Mouse (Mus musculus) stomach, embryonic 16.5 days (tissue): ENCODE results near the gene Flnc. TPM values are rescaled to one million over a fixed set of nuclear protein-coding genes. Genes with fewer than 3 reads are reported as not detected.

Source experiments
- ATAC-seq: fragments of 200-750 bp; cut with Nextera tagmentation; 2 replicates; pipeline ENCODE4 v1.8.0; 2017; ENCODE audit warnings: moderate number of reproducible peaks, moderate TSS enrichment; ENCODE audit not compliant: insufficient read depth, low FRiP score
- H3K27ac ChIP-seq: fragments of 300-500 bp; sonication (generic); 2 replicates; pipeline ENCODE4 v1.5.1; 2014; ENCODE audit warnings: low read length
- H3K27me3 ChIP-seq: fragments of 300-500 bp; sonication (generic); 2 replicates; pipeline ENCODE4 v1.6.1; 2014; ENCODE audit warnings: low read length, control low read depth, mixed read lengths; ENCODE audit not compliant: control insufficient read depth, insufficient read depth
- H3K36me3 ChIP-seq: fragments of 300-500 bp; sonication (generic); 2 replicates; pipeline ENCODE4 v1.6.1; 2014; ENCODE audit warnings: low read length; ENCODE audit not compliant: control insufficient read depth, insufficient read depth
- H3K4me1 ChIP-seq: fragments of 300-500 bp; sonication (generic); 2 replicates; pipeline ENCODE4 v1.6.1; 2014; ENCODE audit warnings: low read length, control low read depth, mixed read lengths; ENCODE audit not compliant: control insufficient read depth, insufficient read depth
- H3K4me2 ChIP-seq: fragments of 300-500 bp; sonication (generic); 2 replicates; pipeline ENCODE4 v1.6.1; 2014; ENCODE audit warnings: low read depth, low read length, mixed read lengths
- H3K4me3 ChIP-seq: fragments of 300-500 bp; sonication (generic); replicated peaks from 2 replicates; pipeline ENCODE4 v1.5.1; 2014; ENCODE audit warnings: mild to moderate bottlenecking, low read length
- H3K9ac ChIP-seq: fragments of 300-500 bp; sonication (generic); 2 replicates; pipeline ENCODE4 v1.6.1; 2014; ENCODE audit warnings: low read length
- H3K9me3 ChIP-seq: fragments of 300-500 bp; sonication (generic); replicated peaks from 2 replicates; pipeline ENCODE4 v1.6.1; 2016; ENCODE audit warnings: low read length, control low read depth; ENCODE audit not compliant: control insufficient read depth
- WGBS: fragments of 180-500 bp; shearing (Covaris S2); extraction: QIAGEN DNeasy Blood & Tissue Kit; methylation state at CpG from one replicate; pipeline ENCODE4 v1.1.7; 2014; 5-methylcytosine and 5-hydroxymethylcytosine counted together
- polyA plus RNA-seq: library from polyadenylated mRNA; unstranded; fragments of >200 nt; fragmentation: Nextera tagmentation; extraction: Ambion mirVana; gene quantifications from 2 replicates; pipeline ENCODE4 v1.2.1, GENCODE M21; 2015

Flnc gene
- polyA plus RNA-seq, 1 experiment from 2014 or later = 21.8 TPM

DNA sequence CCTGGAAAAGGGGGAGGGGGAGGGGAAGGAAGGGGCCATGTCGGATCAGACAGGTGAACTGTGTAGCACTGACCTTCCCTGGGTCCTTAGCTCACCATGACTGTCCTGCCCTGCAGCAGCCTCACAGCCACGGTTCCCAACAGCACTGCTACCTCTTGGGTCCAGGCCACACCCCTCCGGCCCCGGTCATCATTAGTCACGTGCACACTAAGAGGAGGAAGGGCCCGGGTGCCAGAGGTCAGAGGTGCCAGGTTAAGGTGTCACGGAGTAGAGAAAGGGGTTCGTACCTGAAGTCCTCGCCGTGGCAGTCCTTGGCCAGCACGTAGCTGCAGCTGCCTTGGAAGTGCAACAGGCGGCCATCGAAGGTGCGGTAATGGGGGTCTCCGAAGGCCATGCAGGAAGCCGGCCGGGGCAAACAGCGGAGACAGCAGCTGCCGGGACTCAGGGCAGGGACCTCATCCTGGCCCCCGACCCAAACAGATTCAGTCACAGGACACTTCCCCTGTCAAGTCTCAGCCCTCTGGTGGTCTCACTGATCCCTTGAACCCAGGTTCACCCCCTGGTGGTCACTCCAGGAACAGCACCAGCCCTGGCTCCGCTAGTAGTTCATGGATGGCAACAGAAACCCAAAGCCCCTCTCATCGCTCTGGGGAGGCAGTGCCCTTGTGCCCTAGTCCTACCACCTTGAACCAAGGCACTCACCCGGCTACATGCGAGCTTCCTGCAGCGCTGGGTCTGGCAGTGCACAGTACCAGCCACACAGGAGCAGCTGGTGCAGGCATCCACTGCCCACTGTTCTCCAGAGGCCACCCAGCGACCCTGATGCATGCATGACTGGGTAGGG, 51.9 kb downstream of the Flnc start:
- ATAC-seq = peak; percentile 46; the same call in 1 of the 2 replicates
- Histone ChIP-seq H3K36me3 (no peaks in the 10 kb centered on the region), H3K9me3 (no peaks in the 10 kb centered on the region), H3K27me3 (no peaks in the 10 kb centered on the region), H3K4me3 (peak overlapping the region; percentile 38), H3K4me1 (no peaks in the 10 kb centered on the region), H3K4me2 (peak overlapping the region; percentile 64), H3K27ac (no peak overlapping the region), H3K9ac (peak overlapping the region; percentile 29)
- WGBS = 8% methylated on average over 26 of the region's 26 CpGs

GRCm38 (mm10) chr6:29485951-29486350, 52.9 kb downstream of the Flnc start:
- H3K4me2 ChIP-seq = no peak overlapping the region
- H3K36me3 ChIP-seq = no peaks in the 10 kb centered on the region
- no peak overlapping the region for H3K4me3 ChIP-seq
- H3K27me3 ChIP-seq = no peaks in the 10 kb centered on the region
- no peak for ATAC-seq
- WGBS = 62% methylated on average over 2 of the region's 2 CpGs
- H3K9ac ChIP-seq = no peak overlapping the region
- no peaks in the 10 kb centered on the region for H3K9me3 ChIP-seq
- H3K27ac ChIP-seq = no peak overlapping the region
- H3K4me1 ChIP-seq = no peaks in the 10 kb centered on the region

DNA sequence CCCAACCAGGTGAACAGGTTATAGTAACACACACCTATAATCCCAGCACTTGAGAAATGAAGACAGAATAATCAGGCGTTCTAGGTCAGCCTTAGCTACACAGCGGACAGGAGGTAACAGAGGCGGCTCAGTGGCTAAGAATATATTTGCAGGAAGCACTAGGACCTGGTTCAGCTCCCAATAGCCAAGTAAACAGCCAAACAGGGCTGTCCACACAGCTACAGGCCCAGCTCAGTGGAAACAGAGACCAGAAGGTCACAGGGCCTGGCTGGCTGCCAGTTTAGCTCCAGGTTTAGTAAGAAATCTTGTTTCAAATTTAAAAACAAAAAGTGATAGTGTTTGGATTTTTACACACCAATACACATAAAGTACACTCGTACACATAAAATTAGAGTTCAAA, 61.0 kb downstream of the Flnc start:
- H3K4me1 ChIP-seq = no peaks in the 10 kb centered on the region
- H3K4me2 ChIP-seq = no peak overlapping the region
- 73% methylated on average over 4 of the region's 4 CpGs for WGBS
- H3K27ac ChIP-seq = no peak overlapping the region
- no peaks in the 10 kb centered on the region; the same call in 1 of the 2 replicates for H3K27me3 ChIP-seq
- ATAC-seq = no peak
- no peaks in the 10 kb centered on the region for H3K36me3 ChIP-seq
- no peak overlapping the region for H3K4me3 ChIP-seq
- no peaks in the 10 kb centered on the region for H3K9me3 ChIP-seq
- H3K9ac ChIP-seq = no peak overlapping the region

- Histone ChIP-seq H3K4me3 (no peak overlapping the region), H3K27me3 (no peaks in the 10 kb centered on the region; the same call in 1 of the 2 replicates), H3K9me3 (no peaks in the 10 kb centered on the region), H3K36me3 (no peaks in the 10 kb centered on the region), H3K27ac (no peak overlapping the region), H3K4me2 (no peak overlapping the region), H3K9ac (no peak overlapping the region), H3K4me1 (no peaks in the 10 kb centered on the region)
- WGBS = 37% methylated on average over 25 of the region's 25 CpGs
- ATAC-seq = no peak
Observed at GRCm38 (mm10) chr6:29496270-29496669, 63.2 kb downstream of the Flnc start.

- Histone ChIP-seq H3K9ac (no peak overlapping the region), H3K4me2 (no peak overlapping the region), H3K4me1 (no peaks in the 10 kb centered on the region), H3K36me3 (no peaks in the 10 kb centered on the region), H3K4me3 (no peak overlapping the region), H3K27me3 (no peaks in the 10 kb centered on the region; the same call in 1 of the 2 replicates), H3K27ac (no peak overlapping the region), H3K9me3 (no peaks in the 10 kb centered on the region)
- no peak for ATAC-seq
- 42% methylated on average over 2 of the region's 2 CpGs for WGBS
Observed at GRCm38 (mm10) chr6:29497791-29498190, 64.7 kb downstream of the Flnc start.

- Histone ChIP-seq H3K9me3 (no peaks in the 10 kb centered on the region), H3K4me1 (no peaks in the 10 kb centered on the region), H3K27ac (no peak overlapping the region), H3K27me3 (no peaks in the 10 kb centered on the region; the same call in 1 of the 2 replicates), H3K9ac (no peak overlapping the region), H3K36me3 (no peaks in the 10 kb centered on the region), H3K4me2 (no peak overlapping the region), H3K4me3 (no peak overlapping the region)
- no peak for ATAC-seq
- 85% methylated on average over 7 of the region's 7 CpGs for WGBS
Observed at GRCm38 (mm10) chr6:29500177-29500576, 67.1 kb downstream of the Flnc start.

GRCm38 (mm10) chr6:29500810-29501209, 67.8 kb downstream of the Flnc start:
- Histone ChIP-seq H3K4me1 (no peaks in the 10 kb centered on the region), H3K27ac (no peak overlapping the region), H3K9ac (no peak overlapping the region), H3K9me3 (no peaks in the 10 kb centered on the region), H3K27me3 (no peaks in the 10 kb centered on the region; the same call in 1 of the 2 replicates), H3K36me3 (no peaks in the 10 kb centered on the region), H3K4me3 (no peak overlapping the region), H3K4me2 (no peak overlapping the region)
- ATAC-seq = no peak
- WGBS = 92% methylated on average over 6 of the region's 6 CpGs

GRCm38 (mm10) chr6:29501599-29501998, 68.5 kb downstream of the Flnc start:
- Histone ChIP-seq H3K36me3 (no peaks in the 10 kb centered on the region), H3K27me3 (no peaks in the 10 kb centered on the region), H3K4me3 (no peak overlapping the region), H3K4me2 (no peak overlapping the region), H3K9ac (no peak overlapping the region), H3K4me1 (0 out of 2 replicates have a peak, but pooled peaks cover 5% of the 10 kb centered on the region), H3K9me3 (no peaks in the 10 kb centered on the region), H3K27ac (no peak overlapping the region)
- 84% methylated on average over 1 of the region's 1 CpGs for WGBS
- ATAC-seq = no peak

DNA sequence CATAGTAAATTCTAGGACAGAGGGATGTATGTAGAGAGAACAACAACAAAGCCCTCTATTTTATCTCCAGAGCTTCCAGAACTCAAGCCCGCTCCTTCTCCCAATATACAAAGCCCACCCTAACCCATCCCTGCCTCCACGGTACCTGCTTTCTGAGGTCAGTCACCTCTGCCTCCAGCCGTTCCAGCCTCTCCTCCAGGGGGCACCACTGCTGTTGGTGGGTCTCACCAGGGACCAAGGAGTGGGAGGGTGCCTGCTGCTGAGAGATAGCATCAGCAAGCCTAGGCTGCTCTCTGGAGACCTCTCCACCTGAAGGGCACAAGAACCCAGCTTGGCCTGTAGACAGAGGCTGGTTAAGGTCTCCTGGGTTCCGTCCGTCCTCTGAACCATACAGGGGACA, 72.4 kb downstream of the Flnc start:
- no peak for ATAC-seq

More for the DNA sequence above, 72.4 kb downstream of the Flnc start:
- Histone ChIP-seq H3K4me3 (no peak overlapping the region), H3K9me3 (no peaks in the 10 kb centered on the region), H3K36me3 (no peaks in the 10 kb centered on the region), H3K27me3 (no peaks in the 10 kb centered on the region), H3K4me1 (peaks cover 17% of the 10 kb centered on the region), H3K4me2 (no peak overlapping the region), H3K27ac (no peak overlapping the region), H3K9ac (no peak overlapping the region)
- WGBS = 90% methylated on average over 5 of the region's 5 CpGs
